Mouse (Mus musculus) limb, embryonic 13.5 days (tissue): ENCODE results near the gene 9130213A22Rik. TPM values are rescaled to one million over a fixed set of nuclear protein-coding genes. Genes with fewer than 3 reads are reported as not detected.

Experiments
- ATAC-seq: fragments of 200-750 bp; cut with Nextera tagmentation; 2 replicates; pipeline ENCODE4 v1.8.0; 2017; ENCODE audit warnings: low read depth, moderate number of reproducible peaks, moderate TSS enrichment; ENCODE audit not compliant: low FRiP score
- H3K27ac ChIP-seq: fragments of 300-500 bp; sonication (generic); 2 replicates; pipeline ENCODE4 v1.5.1; 2015; ENCODE audit warnings: inconsistent platforms, mild to moderate bottlenecking, moderate library complexity
- H3K27me3 ChIP-seq: fragments of 300-500 bp; sonication (generic); 2 replicates; pipeline ENCODE4 v1.6.1; 2015; ENCODE audit warnings: mild to moderate bottlenecking, inconsistent platforms
- H3K36me3 ChIP-seq: fragments of 300-500 bp; sonication (generic); 2 replicates; pipeline ENCODE4 v1.6.1; 2015; ENCODE audit warnings: inconsistent platforms, mild to moderate bottlenecking, moderate library complexity
- H3K4me1 ChIP-seq: fragments of 300-500 bp; sonication (generic); 2 replicates; pipeline ENCODE4 v1.6.1; 2015; ENCODE audit warnings: inconsistent platforms
- H3K4me2 ChIP-seq: fragments of 300-500 bp; sonication (generic); replicated peaks from 2 replicates; pipeline ENCODE4 v1.6.1; 2015; ENCODE audit warnings: inconsistent platforms, mild to moderate bottlenecking, moderate library complexity
- H3K4me3 ChIP-seq: fragments of 300-500 bp; sonication (generic); 2 replicates; pipeline ENCODE4 v1.5.1; 2015; ENCODE audit warnings: moderate library complexity, mild to moderate bottlenecking, inconsistent platforms
- H3K9ac ChIP-seq: fragments of 300-500 bp; sonication (generic); 2 replicates; pipeline ENCODE4 v1.6.1; 2015; ENCODE audit warnings: mild to moderate bottlenecking, inconsistent platforms
- H3K9me3 ChIP-seq: fragments of 300-500 bp; sonication (generic); 2 replicates; pipeline ENCODE4 v1.6.1; 2016; ENCODE audit warnings: inconsistent platforms
- WGBS: fragments of 180-500 bp; shearing (Covaris S2); methylation state at CpG from one replicate; pipeline ENCODE4 v1.1.7; 2015; 5-methylcytosine and 5-hydroxymethylcytosine counted together
- polyA plus RNA-seq: library from polyadenylated mRNA; unstranded; fragments of >200 nt; fragmentation: Nextera tagmentation; extraction: Ambion mirVana; gene quantifications from 2 replicates; pipeline ENCODE4 v1.2.1, GENCODE M21; 2015

9130213A22Rik gene
- polyA plus RNA-seq, 1 experiment from 2014 or later = 0.52 TPM

GRCm38 (mm10) chr11:69111865-69112264 is 10.5 kb downstream of the 9130213A22Rik start:
- ATAC-seq = no peak
- Histone ChIP-seq H3K4me1 (peaks cover 24% of the 10 kb centered on the region), H3K27ac (no peak overlapping the region), H3K4me3 (peak overlapping the region; percentile 53), H3K36me3 (peaks cover 30% of the 10 kb centered on the region), H3K9ac (peak overlapping the region; percentile 59; the same call in 1 of the 2 replicates), H3K9me3 (no peaks in the 10 kb centered on the region), H3K27me3 (peaks cover 13% of the 10 kb centered on the region), H3K4me2 (peak overlapping the region; percentile 64)
- 63% methylated on average over 4 of the region's 4 CpGs for WGBS

- WGBS = 3% methylated on average over 21 of the region's 21 CpGs
- Histone ChIP-seq H3K27ac (no peak overlapping the region), H3K9me3 (no peaks in the 10 kb centered on the region), H3K4me1 (peaks cover 22% of the 10 kb centered on the region), H3K27me3 (peaks cover 9% of the 10 kb centered on the region), H3K4me2 (peak overlapping the region; percentile 64), H3K4me3 (peak overlapping the region; percentile 53), H3K36me3 (peaks cover 36% of the 10 kb centered on the region), H3K9ac (peak overlapping the region; percentile 59)
- no peak for ATAC-seq
These were observed 11.2 kb downstream of the 9130213A22Rik start for GRCm38 (mm10) chr11:69111051-69111810.

GRCm38 (mm10) chr11:69110319-69111046 is 11.9 kb downstream of the 9130213A22Rik start:
- Histone ChIP-seq H3K27me3 (peaks cover 5% of the 10 kb centered on the region; the same call in 1 of the 2 replicates), H3K27ac (peak overlapping the region; percentile 55), H3K9me3 (no peaks in the 10 kb centered on the region), H3K4me3 (peak overlapping the region; percentile 53), H3K4me1 (peaks cover 22% of the 10 kb centered on the region), H3K4me2 (peak overlapping the region; percentile 64), H3K9ac (peak overlapping the region; percentile 59), H3K36me3 (peaks cover 44% of the 10 kb centered on the region)
- ATAC-seq = peak; percentile 73; the same call in 1 of the 2 replicates
- under 1% methylated on average over 30 of the region's 30 CpGs for WGBS

- Histone ChIP-seq H3K4me3 (no peak overlapping the region), H3K36me3 (peaks cover 56% of the 10 kb centered on the region), H3K27ac (no peak overlapping the region), H3K4me2 (no peak overlapping the region), H3K9ac (no peak overlapping the region), H3K9me3 (no peaks in the 10 kb centered on the region), H3K27me3 (0 out of 2 replicates have a peak, but pooled peaks cover 4% of the 10 kb centered on the region), H3K4me1 (peaks cover 22% of the 10 kb centered on the region)
- no peak for ATAC-seq
- WGBS = 83% methylated on average over 13 of the region's 13 CpGs
These were observed 13.1 kb downstream of the 9130213A22Rik start for GRCm38 (mm10) chr11:69109032-69109900.

- Histone ChIP-seq H3K27me3 (0 out of 2 replicates have a peak, but pooled peaks cover 4% of the 10 kb centered on the region), H3K4me3 (no peak overlapping the region), H3K4me2 (no peak overlapping the region), H3K9me3 (no peaks in the 10 kb centered on the region), H3K4me1 (peaks cover 22% of the 10 kb centered on the region), H3K27ac (no peak overlapping the region), H3K9ac (no peak overlapping the region), H3K36me3 (peaks cover 66% of the 10 kb centered on the region)
- 89% methylated on average over 9 of the region's 9 CpGs for WGBS
- ATAC-seq = no peak
These were observed 14.2 kb downstream of the 9130213A22Rik start for GRCm38 (mm10) chr11:69108223-69108622.

GRCm38 (mm10) chr11:69107676-69108075 is 14.7 kb downstream of the 9130213A22Rik start:
- no peak for ATAC-seq
- Histone ChIP-seq H3K4me2 (no peak overlapping the region), H3K4me3 (no peak overlapping the region), H3K9me3 (no peaks in the 10 kb centered on the region), H3K27me3 (0 out of 2 replicates have a peak, but pooled peaks cover 4% of the 10 kb centered on the region), H3K27ac (no peak overlapping the region), H3K9ac (no peak overlapping the region), H3K36me3 (peaks cover 72% of the 10 kb centered on the region), H3K4me1 (peaks cover 22% of the 10 kb centered on the region)
- 87% methylated on average over 11 of the region's 11 CpGs for WGBS

GRCm38 (mm10) chr11:69106842-69107241 is 15.5 kb downstream of the 9130213A22Rik start:
- H3K9ac ChIP-seq = no peak overlapping the region
- no peaks in the 10 kb centered on the region for H3K9me3 ChIP-seq
- WGBS = 87% methylated on average over 11 of the region's 11 CpGs
- no peak overlapping the region for H3K4me2 ChIP-seq
- H3K27me3 ChIP-seq = 0 out of 2 replicates have a peak, but pooled peaks cover under 1% of the 10 kb centered on the region
- no peak for ATAC-seq
- H3K4me1 ChIP-seq = peaks cover 17% of the 10 kb centered on the region
- no peak overlapping the region for H3K4me3 ChIP-seq
- H3K36me3 ChIP-seq = peaks cover 80% of the 10 kb centered on the region
- H3K27ac ChIP-seq = no peak overlapping the region

- WGBS = 90% methylated on average over 11 of the region's 11 CpGs
- H3K27me3 ChIP-seq = no peaks in the 10 kb centered on the region
- no peak overlapping the region for H3K9ac ChIP-seq
- H3K4me1 ChIP-seq = peaks cover 13% of the 10 kb centered on the region
- H3K4me2 ChIP-seq = no peak overlapping the region
- H3K4me3 ChIP-seq = no peak overlapping the region
- peaks cover 85% of the 10 kb centered on the region for H3K36me3 ChIP-seq
- no peak overlapping the region for H3K27ac ChIP-seq
- no peak for ATAC-seq
- H3K9me3 ChIP-seq = no peaks in the 10 kb centered on the region
These were observed 16.1 kb downstream of the 9130213A22Rik start for GRCm38 (mm10) chr11:69106299-69106698.

GRCm38 (mm10) chr11:69105796-69106195 is 16.6 kb downstream of the 9130213A22Rik start:
- Histone ChIP-seq H3K9ac (no peak overlapping the region), H3K36me3 (peaks cover 90% of the 10 kb centered on the region), H3K4me2 (no peak overlapping the region), H3K4me3 (no peak overlapping the region), H3K27me3 (no peaks in the 10 kb centered on the region), H3K4me1 (peaks cover 12% of the 10 kb centered on the region), H3K27ac (no peak overlapping the region), H3K9me3 (no peaks in the 10 kb centered on the region)
- no peak for ATAC-seq
- WGBS = 85% methylated on average over 2 of the region's 2 CpGs

GRCm38 (mm10) chr11:69105227-69105626 is 17.2 kb downstream of the 9130213A22Rik start:
- no peaks in the 10 kb centered on the region for H3K27me3 ChIP-seq
- no peak overlapping the region for H3K4me3 ChIP-seq
- peaks cover 94% of the 10 kb centered on the region for H3K36me3 ChIP-seq
- WGBS = 88% methylated on average over 6 of the region's 6 CpGs
- no peak overlapping the region for H3K27ac ChIP-seq
- H3K4me1 ChIP-seq = peaks cover 14% of the 10 kb centered on the region
- no peak overlapping the region for H3K4me2 ChIP-seq
- no peaks in the 10 kb centered on the region for H3K9me3 ChIP-seq
- no peak overlapping the region for H3K9ac ChIP-seq
- ATAC-seq = no peak

- Histone ChIP-seq H3K27ac (no peak overlapping the region), H3K4me1 (peaks cover 13% of the 10 kb centered on the region), H3K9ac (no peak overlapping the region), H3K36me3 (peaks cover 90% of the 10 kb centered on the region), H3K4me2 (no peak overlapping the region), H3K4me3 (no peak overlapping the region), H3K9me3 (no peaks in the 10 kb centered on the region), H3K27me3 (no peaks in the 10 kb centered on the region)
- WGBS = 90% methylated on average over 14 of the region's 14 CpGs
- no peak for ATAC-seq
These were observed 17.9 kb downstream of the 9130213A22Rik start for GRCm38 (mm10) chr11:69104487-69104886.
